Mouse (Mus musculus): Measurements from ENCODE around the gene Gnl2. TPM values are rescaled to one million over a fixed set of nuclear protein-coding genes. Genes with fewer than 3 reads are reported as not detected.

The Gnl2 gene
- total and polyA plus RNA-seq, 3 experiments, result 65.0 to 139 (median 66.8) TPM

DNA sequence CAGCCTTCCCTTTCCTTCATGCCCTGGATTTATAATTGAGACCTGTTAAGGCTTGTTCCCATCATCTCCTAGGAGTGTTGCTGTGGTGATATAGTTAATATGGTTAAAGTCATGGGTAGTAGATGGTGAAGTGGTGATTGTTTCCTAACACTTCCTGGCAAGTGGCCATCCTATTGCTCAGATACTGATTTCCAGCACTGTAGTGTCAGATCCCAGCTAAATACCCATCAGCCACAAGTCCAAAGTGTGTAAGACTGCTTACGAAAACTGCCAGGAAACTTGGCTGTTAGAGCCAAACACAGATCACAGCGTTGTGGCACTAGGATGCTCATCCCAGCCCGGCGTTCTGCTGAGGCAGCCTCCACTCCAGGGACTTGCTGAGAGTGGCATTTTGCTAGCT is 18.0 kb downstream of the Gnl2 start:
- peaks cover 42 to 65% of the 10 kb centered on the region in 2 experiments for H3K36me3 ChIP-seq (replicated peaks in 1 of 2; ENCODE audit: control insufficient read depth in 1 of 2, insufficient read depth in 1 of 2, low read length in 1 of 2)
- no peak overlapping the region for H3K4me3 ChIP-seq (replicated peaks in 1 of 3; ENCODE audit: low read depth in 2 of 3, low read length in 2 of 3, poor library complexity in 1 of 3)
- in situ Hi-C loops (cut with MboI; ENCODE audit: low pct_ligation_motif_present, low pct_unique_long_range_greater_than_20kb, low sequenced_read_pairs) (no loop called here), dilution Hi-C loops (cut with MboI; ENCODE audit: extremely low pct_ligation_motif_present, extremely low pct_unique_long_range_greater_than_20kb, low sequenced_read_pairs) (no loop called here)
- H3K27me3 ChIP-seq (replicated peaks), result no peaks in the 10 kb centered on the region
- H3K9ac ChIP-seq (ENCODE audit: insufficient read depth, low read depth), result no peak overlapping the region
- DNase-seq (ENCODE audit: extremely low read depth), result no peak
- peaks cover 66% of the 10 kb centered on the region for H3K79me2 ChIP-seq (replicated peaks; ENCODE audit: control insufficient read depth, extremely low read depth, insufficient read depth, poor library complexity, severe bottlenecking)
- H3K9me3 ChIP-seq (replicated peaks; ENCODE audit: low read length), result no peaks in the 10 kb centered on the region
- H3K4me2 ChIP-seq (ENCODE audit: insufficient read depth, low read depth, poor library complexity, severe bottlenecking), result no peak overlapping the region
- TF ChIP-seq EP300 (IDR thresholded peaks at IDR 0.05; ENCODE audit: low read length) (no peak), TCF12 (IDR thresholded peaks at IDR 0.05; ENCODE audit: low read depth, low read length) (no peak), ELF1 (IDR thresholded peaks at IDR 0.05; ENCODE audit: low read depth, low read length) (no peak), RAD21 (IDR thresholded peaks at IDR 0.05; ENCODE audit: low read depth, low read length) (no peak), HCFC1 (IDR thresholded peaks at IDR 0.05; ENCODE audit: low read depth, low read length) (no peak), ZKSCAN1 (IDR thresholded peaks at IDR 0.05; ENCODE audit: borderline replicate concordance, low read depth, low read length) (no peak), MYC (IDR thresholded peaks at IDR 0.05; ENCODE audit: low read depth, low read length) (no peak), BHLHE40 (IDR thresholded peaks at IDR 0.05; ENCODE audit: low read depth, low read length) (no peak), NELFE (IDR thresholded peaks at IDR 0.05; ENCODE audit: low read depth, low read length) (no peak), RCOR1 (conservative IDR thresholded peaks at IDR 0.05; ENCODE audit: low read depth, low read length) (no peak), POLR2A (IDR thresholded peaks at IDR 0.05; ENCODE audit: low read depth, low read length) (no peak)
- peaks cover 0 to 22% of the 10 kb centered on the region in 2 experiments; a peak in 2 of 4 replicates for H3K4me1 ChIP-seq (ENCODE audit: control insufficient read depth in 1 of 2, insufficient read depth in 2 of 2)
- no peak overlapping the region for H3K27ac ChIP-seq (ENCODE audit: insufficient read depth, low read depth)

DNA sequence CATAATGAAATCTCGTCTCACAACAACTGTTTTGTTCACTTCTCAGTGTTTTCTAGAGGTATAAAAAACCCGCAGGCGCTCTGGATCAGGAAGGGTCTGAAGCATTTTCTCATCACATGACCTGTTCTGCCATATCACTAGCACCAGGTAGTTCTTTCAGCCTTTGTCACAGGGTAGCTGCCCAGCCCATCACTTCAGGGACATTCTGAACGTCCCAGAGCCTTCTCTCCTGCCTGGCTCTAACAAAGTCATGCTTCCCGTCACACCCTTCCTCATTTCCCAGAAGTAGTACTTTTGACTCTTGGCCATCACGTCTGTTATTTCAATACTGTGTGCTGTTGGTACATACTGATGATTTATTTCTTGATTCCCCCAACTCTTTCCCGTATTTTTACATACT is 28.1 kb downstream of the Gnl2 start:
- peaks cover 6% of the 10 kb centered on the region; the same call in 1 of the 2 replicates for H3K79me2 ChIP-seq (replicated peaks; ENCODE audit: control insufficient read depth, extremely low read depth, insufficient read depth, poor library complexity, severe bottlenecking)
- no peaks in the 10 kb centered on the region for H3K4me1 ChIP-seq (ENCODE audit: control insufficient read depth in 1 of 2, insufficient read depth in 2 of 2)
- H3K4me2 ChIP-seq (ENCODE audit: insufficient read depth, low read depth, poor library complexity, severe bottlenecking), result no peak overlapping the region
- H3K27me3 ChIP-seq (replicated peaks), result no peaks in the 10 kb centered on the region
- H3K36me3 ChIP-seq (replicated peaks in 1 of 2; ENCODE audit: control insufficient read depth in 1 of 2, insufficient read depth in 1 of 2, low read length in 1 of 2), result peaks cover 83 to 99% of the 10 kb centered on the region in 2 experiments
- no peak overlapping the region for H3K27ac ChIP-seq (ENCODE audit: insufficient read depth, low read depth)
- H3K4me3 ChIP-seq (replicated peaks in 1 of 3; ENCODE audit: low read depth in 2 of 3, low read length in 2 of 3, poor library complexity in 1 of 3), result no peak overlapping the region
- no peaks in the 10 kb centered on the region for H3K9me3 ChIP-seq (replicated peaks; ENCODE audit: low read length)
- in situ Hi-C loops (cut with MboI; ENCODE audit: low pct_ligation_motif_present, low pct_unique_long_range_greater_than_20kb, low sequenced_read_pairs), result no loop called here
- dilution Hi-C loops (cut with MboI; ENCODE audit: extremely low pct_ligation_motif_present, extremely low pct_unique_long_range_greater_than_20kb, low sequenced_read_pairs), result no loop called here
- TF ChIP-seq ELF1 (IDR thresholded peaks at IDR 0.05; ENCODE audit: low read depth, low read length), result no peak
- no peak for TF ChIP-seq POLR2A (IDR thresholded peaks at IDR 0.05; ENCODE audit: low read depth, low read length)
- no peak for TF ChIP-seq MYC (IDR thresholded peaks at IDR 0.05; ENCODE audit: low read depth, low read length)
- no peak for TF ChIP-seq IRF4 (IDR thresholded peaks at IDR 0.05; ENCODE audit: low read depth, low read length)
- no peak for TF ChIP-seq ZMIZ1 (IDR thresholded peaks at IDR 0.05; ENCODE audit: low read depth, low read length)
- TF ChIP-seq BHLHE40 (IDR thresholded peaks at IDR 0.05; ENCODE audit: low read depth, low read length), result no peak
- TF ChIP-seq NELFE (IDR thresholded peaks at IDR 0.05; ENCODE audit: low read depth, low read length), result no peak
- no peak for TF ChIP-seq ZNF384 (IDR thresholded peaks at IDR 0.05; ENCODE audit: low read depth, low read length)
- TF ChIP-seq POLR2AphosphoS2 (IDR thresholded peaks at IDR 0.05; ENCODE audit: low read depth, low read length), result no peak
- TF ChIP-seq MXI1 (IDR thresholded peaks at IDR 0.05; ENCODE audit: low read depth, low read length), result no peak
- no peak for TF ChIP-seq ETS1 (conservative IDR thresholded peaks at IDR 0.05; ENCODE audit: low read depth, low read length)
- no peak for TF ChIP-seq MAX (IDR thresholded peaks at IDR 0.05; ENCODE audit: low read length)
- TF ChIP-seq SMC3 (IDR thresholded peaks at IDR 0.05; ENCODE audit: low read depth, low read length), result no peak
- TF ChIP-seq TCF12 (IDR thresholded peaks at IDR 0.05; ENCODE audit: low read depth, low read length), result no peak
- no peak for TF ChIP-seq CHD1 (IDR thresholded peaks at IDR 0.05; ENCODE audit: low read depth, low read length)
- no peak for TF ChIP-seq CHD2 (IDR thresholded peaks at IDR 0.05; ENCODE audit: low read length)
- H3K9ac ChIP-seq (ENCODE audit: insufficient read depth, low read depth), result no peak overlapping the region
- DNase-seq (ENCODE audit: extremely low read depth), result no peak
